Mouse (Mus musculus) CD8-positive naive resting alpha-beta T cell, adult 2 months (primary cell): ENCODE data around the gene Ifit1bl2.
"Not testable (repeated sequence)": the region's sequence is repeated elsewhere in the genome, so short reads cannot be mapped to it uniquely, and the experiment has no call there.

Experiments
- DNase-seq, 2 experiments: peaks; one replicate each; pipeline ENCODE4 v3.0.0; 2022; ENCODE audit warnings: low read depth in 2 of 2, low spot score in 2 of 2

Ifit1bl2 gene

GRCm38 (mm10) chr19:34640623-34641022, at the start of gene Ifit1bl2, which contains the start of gene Ifit1:
TSS of gene Ifit1bl2 (minus strand) at chr19:34640743.
TSS of gene Ifit1 (plus strand) at chr19:34640871.
- peak; percentile 28 to 39 for DNase-seq

- no peak for DNase-seq
Measured at GRCm38 (mm10) chr19:34685530-34685929, 45.0 kb upstream of the Ifit1bl2 start.

- no peak for DNase-seq
Measured at GRCm38 (mm10) chr19:34684857-34685256, 44.3 kb upstream of the Ifit1bl2 start.

DNA sequence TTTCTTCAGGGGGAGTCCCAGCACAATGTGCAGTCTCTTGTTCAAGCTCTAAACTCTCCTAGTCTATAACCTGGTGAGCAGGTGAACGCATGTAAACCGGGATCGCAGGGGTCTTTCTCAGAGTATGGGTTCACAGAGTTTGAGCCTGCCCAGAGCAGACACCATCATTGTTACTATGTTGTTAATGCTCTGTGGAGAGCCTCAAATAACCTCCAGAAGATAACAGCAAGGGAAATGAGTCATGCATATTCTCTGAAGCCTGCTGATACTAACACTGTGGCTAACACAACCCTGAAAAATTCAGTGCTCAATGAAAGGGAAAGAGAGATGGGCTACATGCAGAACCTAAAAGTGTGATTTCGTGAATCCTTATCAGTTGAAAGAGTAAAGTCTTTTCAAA, 37.9 kb upstream of the Ifit1bl2 start:
- no peak for DNase-seq

DNA sequence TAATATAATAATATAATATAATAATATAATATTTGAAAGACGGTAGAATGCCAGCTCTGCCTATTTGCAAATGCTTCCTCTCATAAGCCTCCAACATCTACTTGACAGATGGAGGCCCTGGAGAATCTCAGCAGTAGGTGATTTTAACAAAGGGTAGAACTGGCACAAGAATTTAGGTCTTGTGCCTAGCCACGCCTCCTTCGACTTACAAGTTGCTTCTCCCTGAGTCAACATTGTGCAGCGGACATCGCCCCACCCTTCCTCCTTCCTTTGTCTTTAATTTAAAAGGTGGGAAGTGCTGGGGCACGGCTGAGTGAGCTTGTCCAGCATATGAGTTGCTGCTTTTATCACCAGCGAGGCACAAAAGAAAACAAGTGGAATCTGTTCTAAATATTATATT, 32.9 kb upstream of the Ifit1bl2 start:
- no peak for DNase-seq

GRCm38 (mm10) chr19:34666127-34666526, 25.6 kb upstream of the Ifit1bl2 start:
- peak; percentile 53 to 71 for DNase-seq

DNA sequence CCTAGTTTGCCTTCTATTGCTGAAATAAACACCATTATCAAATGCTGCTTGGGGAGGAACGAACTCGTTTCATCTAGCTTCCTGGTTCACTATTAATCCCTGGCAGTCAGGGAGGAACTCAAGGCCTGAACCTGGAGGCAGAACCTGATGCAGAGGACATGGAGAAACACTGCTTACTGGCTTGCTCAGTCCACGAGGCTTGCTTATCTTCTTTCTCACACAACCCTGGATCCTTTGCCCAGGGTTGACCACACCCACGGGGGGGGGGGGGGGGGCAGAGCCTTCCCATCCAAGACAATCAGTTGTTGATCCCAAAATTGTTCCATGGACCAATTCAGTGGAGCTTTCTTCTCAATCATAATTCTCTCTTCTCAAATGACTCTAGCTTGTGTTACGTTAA, 22.2 kb upstream of the Ifit1bl2 start:
- DNase-seq = no peak

GRCm38 (mm10) chr19:34662067-34662507, 21.5 kb upstream of the Ifit1bl2 start:
- peak in 1 of 2 experiments; percentile 21 for DNase-seq

DNA sequence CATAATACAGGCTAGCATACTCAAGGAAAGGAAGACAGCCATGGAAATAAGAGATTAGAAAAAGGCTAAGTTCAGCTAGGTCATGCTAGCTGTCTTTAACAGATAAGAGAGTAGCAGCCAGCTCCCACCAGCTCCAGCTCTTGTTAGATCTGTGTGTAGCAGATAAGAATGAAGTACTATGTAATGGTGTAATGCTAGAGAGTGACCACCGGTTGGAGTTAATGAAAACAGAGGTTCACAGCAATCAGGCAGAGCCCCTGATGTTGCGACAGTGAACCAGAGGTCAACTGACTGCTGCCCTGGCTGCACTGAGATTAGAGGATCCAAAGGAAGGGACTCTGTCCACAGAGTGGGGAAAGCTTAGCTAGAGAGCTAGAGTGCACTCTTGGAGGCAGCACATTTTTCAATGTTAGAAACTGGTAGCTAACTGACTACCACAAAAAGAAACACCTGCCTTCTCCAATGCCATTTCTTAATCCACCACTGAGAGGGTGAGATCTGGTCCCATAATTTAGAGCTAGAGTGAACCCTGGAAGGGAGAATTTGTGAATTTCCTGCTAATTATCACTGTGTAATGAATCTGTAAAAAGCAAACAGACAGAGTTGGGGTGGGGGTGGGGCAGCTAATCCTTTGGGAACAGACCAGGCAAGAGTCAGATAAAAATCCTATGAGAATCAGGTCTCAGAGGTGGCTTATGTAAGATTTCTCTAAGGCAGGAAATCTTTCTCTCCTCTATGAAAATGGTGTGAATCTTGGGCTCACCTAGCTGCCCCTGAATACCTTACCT, 16.2 kb upstream of the Ifit1bl2 start:
- no peak for DNase-seq

DNA sequence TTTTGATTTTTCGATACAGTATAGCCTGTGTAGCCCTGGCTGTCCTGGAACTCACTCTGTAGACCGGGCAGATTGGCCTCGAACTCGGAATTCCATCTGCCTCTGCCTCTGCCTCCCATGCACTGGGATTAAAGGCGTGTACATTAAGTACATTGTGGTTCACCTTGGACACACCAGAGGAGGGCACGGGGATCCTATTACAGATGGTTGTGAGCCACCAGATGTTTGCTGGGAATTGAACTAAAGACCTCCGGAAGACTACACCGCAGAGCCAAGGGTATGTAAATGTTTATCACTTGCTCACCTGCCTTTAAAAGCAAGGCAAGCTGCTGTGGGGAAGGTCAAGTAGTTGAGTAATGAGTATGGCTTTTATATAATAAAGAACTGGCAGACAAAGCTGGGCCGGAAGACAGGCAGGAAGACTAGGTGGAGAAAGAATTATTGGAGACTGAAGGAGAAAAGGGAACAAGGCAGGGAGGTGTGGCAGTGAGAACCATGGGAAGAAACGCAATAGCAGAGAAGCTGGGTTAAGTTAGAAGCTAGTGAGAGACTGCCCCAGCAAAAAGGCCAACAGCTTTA, 14.8 kb upstream of the Ifit1bl2 start:
- DNase-seq = no peak

- DNase-seq = no peak
Measured at GRCm38 (mm10) chr19:34650997-34651396, 10.5 kb upstream of the Ifit1bl2 start.

DNA sequence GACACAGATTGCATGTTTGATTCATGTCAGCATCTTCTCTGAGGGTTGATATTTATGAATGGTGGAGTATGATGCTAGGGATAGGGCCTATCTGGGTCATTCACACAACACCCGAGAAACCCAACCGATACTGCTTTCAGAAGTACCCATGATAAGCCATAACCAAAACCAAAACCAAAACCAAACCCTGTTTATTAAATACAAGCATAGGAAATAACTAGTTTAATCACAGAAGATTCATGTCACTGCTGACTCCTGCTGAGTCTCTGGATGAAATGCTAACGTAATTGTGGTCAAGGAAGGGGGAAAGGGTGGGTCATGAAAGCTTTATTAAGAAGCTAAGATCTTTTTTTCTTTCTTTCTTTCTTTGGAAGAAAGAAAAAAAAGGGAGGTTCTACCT, 9.7 kb upstream of the Ifit1bl2 start:
- DNase-seq = no peak

DNA sequence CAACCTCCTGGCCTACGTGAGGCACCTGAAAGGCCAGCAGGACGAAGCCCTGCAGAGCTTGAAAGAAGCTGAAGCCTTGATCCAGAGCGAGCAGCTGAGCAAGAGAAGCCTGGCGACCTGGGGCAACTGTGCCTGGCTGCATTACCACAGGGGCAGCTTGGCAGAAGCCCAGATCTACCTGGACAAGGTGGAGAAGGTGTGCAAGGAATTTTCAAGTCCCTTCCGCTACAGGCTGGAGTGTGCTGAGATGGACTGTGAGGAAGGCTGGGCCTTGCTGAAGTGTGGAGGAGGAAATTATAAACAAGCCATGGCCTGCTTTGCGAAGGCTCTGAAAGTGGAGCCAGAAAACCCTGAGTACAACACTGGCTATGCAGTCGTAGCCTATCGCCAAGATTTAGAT, 7.1 kb upstream of the Ifit1bl2 start:
- DNase-seq = not testable (repeated sequence)

DNA sequence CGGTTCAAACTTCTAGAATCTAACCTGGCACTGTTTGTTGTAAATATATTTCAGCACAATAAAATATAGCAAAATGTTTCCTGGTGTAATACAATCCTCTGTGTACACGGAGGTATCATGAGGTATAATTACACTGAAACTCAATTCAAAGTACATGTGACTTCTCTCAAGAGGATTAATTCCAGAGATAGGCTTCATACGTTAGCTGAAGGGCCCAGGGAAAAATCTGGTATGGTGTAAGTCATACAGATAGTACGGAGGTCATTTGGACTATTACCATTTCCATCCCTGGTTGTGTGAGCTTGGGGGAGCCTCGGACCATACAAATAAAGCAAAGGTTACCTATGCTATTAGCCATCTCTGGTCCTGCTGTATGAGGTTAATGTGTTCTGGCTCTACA, 2.1 kb upstream of the Ifit1bl2 start:
- no peak for DNase-seq

DNA sequence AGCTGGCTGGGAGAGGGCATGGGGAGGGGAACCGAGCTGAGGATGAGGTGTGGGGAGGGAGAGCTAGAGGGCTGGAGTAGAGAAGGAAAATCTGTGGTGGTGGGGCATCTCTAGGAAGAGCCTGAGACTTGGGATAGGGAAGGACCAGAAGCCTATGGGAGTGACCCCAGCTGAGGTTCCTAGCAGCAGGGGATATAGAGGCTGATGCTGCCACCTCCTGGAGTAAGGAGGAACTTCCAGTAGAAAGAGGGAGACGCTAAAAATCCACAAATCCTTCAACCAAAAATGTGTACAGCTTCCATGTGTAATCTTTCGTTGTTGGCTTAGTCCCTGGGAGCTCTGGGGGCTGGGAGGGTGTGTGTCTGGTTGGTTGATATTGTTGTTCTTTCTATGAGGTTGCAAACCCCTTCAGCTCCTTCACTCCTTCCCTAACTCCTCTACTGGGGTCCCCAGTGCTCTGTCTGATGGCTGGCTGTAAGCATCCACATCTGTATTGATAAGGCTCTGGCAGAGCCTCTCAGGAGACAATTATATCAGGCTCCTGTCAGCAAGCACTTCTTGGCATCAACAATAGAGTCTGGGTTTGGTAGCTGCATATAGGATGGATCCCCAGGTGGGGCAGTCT, 3.5 kb downstream of the Ifit1bl2 start:
- DNase-seq = peak; percentile 46 to 63

GRCm38 (mm10) chr19:34633484-34633883, 7.1 kb downstream of the Ifit1bl2 start:
- DNase-seq = no peak

GRCm38 (mm10) chr19:34631487-34631886, 9.1 kb downstream of the Ifit1bl2 start:
- DNase-seq = no peak

- no peak for DNase-seq
Measured at GRCm38 (mm10) chr19:34627496-34627895, 13.0 kb downstream of the Ifit1bl2 start.

- DNase-seq = peak in 1 of 2 experiments; percentile 25
Measured at GRCm38 (mm10) chr19:34624663-34625062, 15.9 kb downstream of the Ifit1bl2 start.

DNA sequence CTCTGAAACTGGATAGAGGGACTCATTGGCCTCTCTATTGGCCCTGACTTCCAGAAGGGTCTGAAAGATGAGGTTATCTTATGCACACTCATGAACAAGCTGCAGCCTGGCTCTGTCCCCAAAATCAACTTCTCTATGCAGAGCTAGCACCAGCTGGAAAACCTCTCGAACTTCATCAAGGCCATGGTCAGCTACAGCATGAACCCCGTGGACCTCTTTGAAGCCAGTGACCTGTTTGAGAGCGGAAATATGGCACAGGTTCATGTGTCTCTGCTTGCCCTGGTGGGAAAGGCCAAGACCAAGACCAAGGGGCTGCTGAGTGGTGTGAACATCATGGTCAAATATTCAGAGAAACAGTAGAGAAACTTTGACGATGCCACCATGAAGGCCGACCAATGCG, 16.8 kb downstream of the Ifit1bl2 start:
- no peak for DNase-seq

GRCm38 (mm10) chr19:34620871-34621270, 19.7 kb downstream of the Ifit1bl2 start:
- DNase-seq = no peak
